Mouse (Mus musculus) liver, embryonic 16.5 days (tissue): ENCODE measurements around the gene Atp5g2. TPM values are rescaled to one million over a fixed set of nuclear protein-coding genes. Genes with fewer than 3 reads are reported as not detected.

ENCODE experiments used
- ATAC-seq: fragments of 200-750 bp; cut with Nextera tagmentation; 2 replicates; pipeline ENCODE4 v1.8.0; 2017; ENCODE audit warnings: low read depth, mild to moderate bottlenecking, moderate number of reproducible peaks, moderate library complexity
- H3K27ac ChIP-seq: fragments of 300-500 bp; sonication (generic); 2 replicates; pipeline ENCODE4 v1.5.1; 2014; ENCODE audit warnings: mild to moderate bottlenecking, low read length
- H3K27me3 ChIP-seq: fragments of 300-500 bp; sonication (generic); 2 replicates; pipeline ENCODE4 v1.6.1; 2014; ENCODE audit warnings: low read depth, low read length, mixed read lengths; ENCODE audit not compliant: control insufficient read depth, insufficient read depth
- H3K36me3 ChIP-seq: fragments of 300-500 bp; sonication (generic); 2 replicates; pipeline ENCODE4 v1.6.1; 2014; ENCODE audit warnings: mild to moderate bottlenecking; ENCODE audit not compliant: control insufficient read depth, insufficient read depth
- H3K4me1 ChIP-seq: fragments of 300-500 bp; sonication (generic); 2 replicates; pipeline ENCODE4 v1.6.1; 2014; ENCODE audit warnings: low read depth, low read length, mixed read lengths; ENCODE audit not compliant: control insufficient read depth
- H3K4me2 ChIP-seq: fragments of 300-500 bp; sonication (generic); 2 replicates; pipeline ENCODE4 v1.6.1; 2014; ENCODE audit warnings: low read depth, low read length, mixed read lengths
- H3K4me3 ChIP-seq: fragments of 300-500 bp; sonication (generic); 2 replicates; pipeline ENCODE4 v1.5.1; 2014; ENCODE audit warnings: low read depth, mild to moderate bottlenecking, low read length
- H3K9ac ChIP-seq: fragments of 300-500 bp; sonication (generic); 2 replicates; pipeline ENCODE4 v1.6.1; 2014; ENCODE audit warnings: low read depth, low read length
- H3K9me3 ChIP-seq: fragments of 300-500 bp; sonication (generic); replicated peaks from 2 replicates; pipeline ENCODE4 v1.6.1; 2016; ENCODE audit warnings: low read length; ENCODE audit not compliant: control insufficient read depth
- WGBS: fragments of 180-500 bp; shearing (Covaris S2); extraction: QIAGEN DNeasy Blood & Tissue Kit; methylation state at CpG from one replicate; pipeline ENCODE4 v1.1.7; 2014; ENCODE audit not compliant: insufficient replicate concordance; 5-methylcytosine and 5-hydroxymethylcytosine counted together
- polyA plus RNA-seq: library from polyadenylated mRNA; unstranded; fragments of >200 nt; fragmentation: Nextera tagmentation; extraction: Ambion mirVana; gene quantifications from 2 replicates; pipeline ENCODE4 v1.2.1, GENCODE M21; 2015

Atp5g2 gene
- 25.6 and 26.0 TPM in 2 replicates for polyA plus RNA-seq

DNA sequence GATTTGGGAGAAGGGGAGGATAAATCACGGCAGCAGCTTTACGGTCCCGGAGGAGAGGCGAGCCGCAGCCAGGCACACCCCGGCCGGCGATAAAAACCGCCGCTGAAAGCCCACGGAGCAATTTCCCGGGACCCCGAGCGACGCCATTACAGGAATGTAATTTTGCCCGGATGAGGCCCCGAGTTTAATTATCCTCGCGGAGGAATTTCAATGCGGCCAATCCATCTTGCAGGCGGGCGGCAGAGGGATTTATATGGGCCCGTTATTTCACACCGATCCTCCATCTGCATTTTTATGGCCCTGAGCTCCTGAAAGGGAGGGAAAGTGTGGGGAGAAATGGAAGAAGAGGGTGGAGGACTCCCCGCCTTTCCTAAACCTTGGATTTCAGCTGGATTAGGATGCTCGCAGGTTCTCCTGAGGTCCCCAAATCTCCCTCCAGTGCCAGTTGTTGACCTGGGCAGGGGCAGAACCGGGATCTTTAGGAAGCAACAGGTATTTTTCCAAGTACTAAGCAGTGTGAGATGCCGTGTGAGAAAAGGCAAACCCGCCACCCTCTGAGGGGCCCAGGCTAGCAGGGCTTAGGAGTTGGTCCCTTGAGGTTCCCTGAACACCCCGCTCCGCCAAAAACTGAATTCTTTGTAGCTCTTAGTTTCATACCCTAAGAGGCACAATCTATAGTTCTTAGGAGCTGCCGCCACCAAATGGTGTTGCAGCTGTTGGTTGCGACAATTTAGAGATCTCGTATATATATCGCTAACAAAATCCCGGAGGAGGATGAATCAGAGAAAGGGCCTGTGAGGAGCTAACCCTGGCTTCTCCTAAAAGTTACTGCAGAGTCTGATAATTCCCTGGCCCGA lies at the start of gene Atp5g2:
Gene Atp5g2 (minus strand): TSS at position 138 of the 857 bp plus-strand sequence.
- WGBS, result 11% methylated on average over 37 of the region's 37 CpGs
- Histone ChIP-seq H3K4me3 (peak within 1 kb of the TSS; percentile 90), H3K9me3 (no peaks in the 10 kb centered on the region), H3K36me3 (peaks cover under 1% of the 10 kb centered on the region; the same call in 1 of the 2 replicates), H3K27me3 (peaks cover 31% of the 10 kb centered on the region), H3K9ac (peak within 1 kb of the TSS; percentile 59), H3K4me1 (peaks cover 13% of the 10 kb centered on the region), H3K27ac (peak within 1 kb of the TSS; percentile 79), H3K4me2 (peak within 1 kb of the TSS; percentile 84)
- no peak for ATAC-seq

DNA sequence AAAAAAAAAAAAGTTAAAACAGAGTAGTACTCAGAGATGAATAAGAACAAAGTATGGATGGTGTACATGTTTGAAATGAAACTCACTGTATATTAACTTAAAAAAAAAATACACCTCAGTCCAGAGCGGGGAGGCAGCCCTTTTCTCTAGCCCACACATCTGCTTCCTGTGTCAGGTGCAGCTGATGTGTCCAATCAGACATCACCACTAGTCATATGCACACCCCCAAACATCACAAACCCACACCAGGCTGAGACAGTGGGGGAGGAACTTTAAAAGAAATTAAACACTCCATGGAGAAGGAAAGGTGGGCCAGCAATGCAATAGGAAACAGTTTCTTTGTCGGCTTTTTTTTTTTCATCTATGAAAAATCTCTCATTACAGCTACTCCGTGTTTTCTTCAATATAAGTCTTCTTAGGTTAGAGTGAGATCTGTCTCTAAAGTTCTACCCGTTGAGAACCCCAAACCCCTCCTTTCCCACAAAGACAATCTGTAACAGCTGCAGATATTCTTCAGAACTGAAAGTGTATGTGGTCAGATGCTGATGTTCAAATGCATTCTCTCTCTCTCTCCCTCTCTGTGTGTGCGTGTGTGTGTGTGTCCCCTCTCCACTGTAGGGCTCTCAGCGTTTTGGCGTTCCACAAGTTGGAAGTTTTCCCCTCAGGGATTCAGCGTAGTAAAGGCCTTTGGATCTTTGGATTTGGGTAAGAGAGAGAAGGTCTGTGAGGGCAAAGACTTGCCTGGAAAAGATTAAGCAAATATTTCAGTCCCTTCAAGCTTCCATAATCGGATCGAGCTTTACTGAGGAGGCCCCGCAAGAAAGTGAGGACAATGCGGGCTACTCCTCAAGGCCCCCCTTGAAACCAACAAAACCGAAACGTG lies 49.1 kb upstream of the Atp5g2 start:
- H3K27me3 ChIP-seq, result no peaks in the 10 kb centered on the region
- WGBS, result 12% methylated on average over 14 of the region's 14 CpGs
- peak overlapping the region; percentile 57; the same call in 1 of the 2 replicates for H3K27ac ChIP-seq
- peaks cover 12% of the 10 kb centered on the region for H3K4me1 ChIP-seq
- H3K4me3 ChIP-seq, result peak overlapping the region; percentile 85
- H3K9ac ChIP-seq, result peak overlapping the region; percentile 82
- H3K9me3 ChIP-seq, result no peaks in the 10 kb centered on the region
- peak overlapping the region; percentile 81 for H3K4me2 ChIP-seq
- no peaks in the 10 kb centered on the region for H3K36me3 ChIP-seq
- ATAC-seq, result no peak

DNA sequence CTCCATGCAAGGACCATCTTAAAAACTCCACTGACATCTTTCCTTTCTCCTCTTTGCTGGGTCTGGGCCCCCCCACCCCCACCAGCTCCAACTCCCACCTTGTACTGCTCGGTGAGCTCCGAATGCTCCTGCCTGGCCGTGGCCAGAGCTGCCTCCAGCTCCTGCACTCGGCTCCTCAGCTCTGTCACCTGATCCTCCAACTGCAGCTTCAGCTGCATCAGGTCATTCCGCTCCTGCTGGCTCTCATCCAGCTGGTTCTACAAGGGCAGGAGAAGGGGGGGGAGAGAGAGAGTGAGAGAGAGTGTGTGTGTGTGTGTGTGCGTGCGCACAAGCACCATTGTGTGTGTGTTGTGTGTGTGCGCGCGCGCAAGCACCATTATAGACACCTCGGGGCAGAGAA lies 44.0 kb upstream of the Atp5g2 start:
- H3K9me3 ChIP-seq, result no peaks in the 10 kb centered on the region
- no peaks in the 10 kb centered on the region for H3K27me3 ChIP-seq
- no peak for ATAC-seq
- 73% methylated on average over 12 of the region's 12 CpGs for WGBS
- no peak overlapping the region for H3K9ac ChIP-seq
- no peak overlapping the region for H3K4me3 ChIP-seq
- no peak overlapping the region for H3K27ac ChIP-seq
- H3K36me3 ChIP-seq, result no peaks in the 10 kb centered on the region
- H3K4me2 ChIP-seq, result no peak overlapping the region
- H3K4me1 ChIP-seq, result peaks cover 2% of the 10 kb centered on the region

DNA sequence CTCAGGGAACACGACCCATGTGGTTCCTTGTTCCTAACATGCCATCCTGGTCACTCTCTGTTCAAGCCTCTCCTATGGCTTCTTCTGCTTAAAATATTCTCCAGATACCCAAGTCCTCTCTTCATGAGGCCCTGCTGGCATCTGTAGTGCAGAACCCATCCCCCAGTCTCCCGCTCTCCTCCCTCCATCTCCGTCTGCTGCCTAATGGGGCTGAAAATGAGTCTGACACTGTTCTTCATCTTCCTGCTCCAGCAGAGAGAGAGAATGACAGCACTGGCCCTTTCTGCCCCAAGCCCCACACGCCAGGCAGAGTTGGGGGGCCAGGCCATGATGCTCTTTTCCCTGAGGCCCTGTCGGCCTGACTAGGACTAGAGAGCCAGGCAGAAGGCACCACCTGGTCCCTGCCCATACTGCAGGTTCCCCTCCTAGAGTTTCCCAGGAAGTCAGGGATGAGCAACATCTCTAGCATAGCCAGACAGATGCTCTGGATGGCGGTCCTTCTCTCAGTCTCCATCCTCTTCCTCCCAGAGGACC lies 35.7 kb upstream of the Atp5g2 start:
- H3K9me3 ChIP-seq, result no peaks in the 10 kb centered on the region
- no peaks in the 10 kb centered on the region for H3K4me1 ChIP-seq
- no peak overlapping the region for H3K4me2 ChIP-seq
- no peaks in the 10 kb centered on the region for H3K36me3 ChIP-seq
- 65% methylated on average over 6 of the region's 6 CpGs for WGBS
- no peak for ATAC-seq
- no peaks in the 10 kb centered on the region for H3K27me3 ChIP-seq
- no peak overlapping the region for H3K9ac ChIP-seq
- H3K27ac ChIP-seq, result no peak overlapping the region
- H3K4me3 ChIP-seq, result no peak overlapping the region

DNA sequence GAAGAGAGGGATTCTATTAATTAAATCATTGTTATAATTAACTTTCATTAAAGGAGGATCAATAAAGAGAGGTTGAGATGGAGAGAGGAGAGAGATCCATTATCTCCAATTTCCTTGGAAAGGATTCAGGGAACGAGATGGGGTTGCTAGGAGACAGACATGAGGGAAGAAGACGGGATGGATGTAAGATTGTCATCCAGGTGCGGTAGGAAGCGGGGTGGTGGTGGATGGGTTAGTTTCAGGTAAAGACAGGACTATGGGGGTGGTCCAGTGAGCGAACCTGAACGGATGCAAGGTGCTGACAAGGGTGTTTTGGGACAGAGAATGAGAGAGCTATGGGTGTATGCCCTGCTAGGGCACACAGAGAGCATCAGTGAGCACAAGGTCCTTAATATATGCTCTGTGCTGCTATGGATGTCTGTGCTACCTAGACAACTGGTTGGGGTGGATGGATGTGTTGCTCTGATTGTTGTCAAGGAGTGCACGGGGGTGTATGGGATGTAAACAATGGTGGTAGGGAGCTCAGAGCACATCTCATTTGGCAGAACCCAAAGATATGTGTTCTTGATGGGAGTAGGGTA lies 33.9 kb upstream of the Atp5g2 start:
- H3K4me2 ChIP-seq, result no peak overlapping the region
- H3K9me3 ChIP-seq, result no peaks in the 10 kb centered on the region
- no peaks in the 10 kb centered on the region for H3K27me3 ChIP-seq
- no peaks in the 10 kb centered on the region for H3K4me1 ChIP-seq
- H3K27ac ChIP-seq, result no peak overlapping the region
- H3K36me3 ChIP-seq, result no peaks in the 10 kb centered on the region
- H3K9ac ChIP-seq, result no peak overlapping the region
- no peak overlapping the region for H3K4me3 ChIP-seq
- no peak for ATAC-seq
- 66% methylated on average over 7 of the region's 7 CpGs for WGBS

DNA sequence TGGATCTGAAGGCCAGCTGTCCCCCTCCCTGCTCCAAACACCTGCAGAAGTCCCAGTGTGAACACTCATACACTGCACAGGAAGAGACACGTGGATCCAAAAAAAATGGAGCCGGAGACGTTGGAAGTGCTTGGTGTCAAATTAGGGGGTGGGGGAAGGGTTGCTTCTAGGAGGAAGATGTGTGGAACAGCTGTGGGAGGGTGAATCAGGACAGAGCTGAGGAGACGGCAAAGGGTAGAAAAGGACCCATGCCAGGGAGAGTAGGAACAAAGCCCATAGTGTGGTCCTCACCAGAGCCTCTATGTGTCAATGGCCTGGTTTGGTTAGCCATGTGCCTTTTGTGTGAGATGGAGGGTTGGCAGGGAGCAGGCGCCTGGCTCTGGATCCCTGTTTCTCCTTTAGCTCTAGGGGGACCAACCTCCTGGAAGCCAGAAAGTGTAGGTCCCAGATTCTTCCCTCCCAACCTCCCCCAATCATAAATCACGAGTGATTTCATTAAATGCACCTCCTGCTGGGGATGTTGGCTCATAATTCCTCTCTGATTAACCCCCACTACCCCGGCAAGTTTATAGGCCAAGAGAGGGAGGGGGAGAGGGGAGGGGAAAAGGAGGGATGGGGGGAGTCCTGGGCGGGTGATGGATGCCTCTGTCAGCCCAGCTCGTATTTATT lies 33.2 kb upstream of the Atp5g2 start:
- Histone ChIP-seq H3K4me2 (no peak overlapping the region), H3K27ac (no peak overlapping the region), H3K9me3 (no peaks in the 10 kb centered on the region), H3K36me3 (no peaks in the 10 kb centered on the region), H3K27me3 (no peaks in the 10 kb centered on the region), H3K9ac (no peak overlapping the region), H3K4me3 (no peak overlapping the region), H3K4me1 (no peaks in the 10 kb centered on the region)
- no peak for ATAC-seq
- 52% methylated on average over 9 of the region's 9 CpGs for WGBS

DNA sequence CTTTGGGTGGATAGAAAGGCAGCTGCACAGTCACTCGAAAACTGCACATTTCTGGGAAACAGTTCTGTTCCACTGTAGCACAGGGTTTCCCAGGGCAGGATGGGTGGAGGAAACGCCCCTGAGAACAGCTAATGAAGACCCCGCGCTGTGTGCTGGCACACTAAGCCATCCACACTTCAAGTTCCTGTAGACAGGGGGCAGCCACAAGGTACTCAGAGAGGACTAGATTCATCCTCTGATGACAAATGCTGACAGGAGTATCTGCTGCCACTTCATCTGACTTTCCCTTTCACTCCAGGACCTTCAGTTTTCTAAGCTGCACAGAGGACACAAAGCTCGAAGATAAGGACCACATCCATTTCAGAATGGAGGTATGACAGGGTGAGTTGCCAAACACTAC lies 32.7 kb upstream of the Atp5g2 start:
- WGBS, result 46% methylated on average over 5 of the region's 5 CpGs
- H3K27me3 ChIP-seq, result no peaks in the 10 kb centered on the region; the same call in 1 of the 2 replicates
- no peak for ATAC-seq
- no peaks in the 10 kb centered on the region for H3K36me3 ChIP-seq
- no peak overlapping the region for H3K9ac ChIP-seq
- H3K27ac ChIP-seq, result no peak overlapping the region
- H3K4me2 ChIP-seq, result no peak overlapping the region
- no peaks in the 10 kb centered on the region for H3K4me1 ChIP-seq
- H3K9me3 ChIP-seq, result no peaks in the 10 kb centered on the region
- no peak overlapping the region for H3K4me3 ChIP-seq

DNA sequence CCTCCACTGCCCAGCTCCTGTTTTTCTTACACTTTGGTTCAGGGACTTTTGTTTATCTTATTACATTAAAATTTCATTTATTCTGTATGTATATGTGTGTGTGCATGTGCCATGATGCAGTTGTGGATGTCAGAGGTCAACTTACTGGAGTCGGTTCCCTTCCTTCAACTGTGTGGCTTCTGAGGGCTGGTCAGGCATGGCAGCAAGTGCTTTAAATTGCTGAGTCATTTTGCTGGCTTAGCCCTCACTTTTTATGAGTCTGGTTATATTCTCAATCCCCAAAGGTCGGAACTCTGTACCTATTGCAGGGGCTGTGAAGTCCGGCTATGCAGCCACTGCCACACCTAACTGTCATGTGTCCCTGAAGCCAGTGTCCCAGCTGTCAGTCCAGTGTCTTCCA lies 30.8 kb upstream of the Atp5g2 start:
- no peak overlapping the region for H3K9ac ChIP-seq
- WGBS, result 43% methylated on average over 3 of the region's 3 CpGs
- H3K27ac ChIP-seq, result no peak overlapping the region
- H3K4me3 ChIP-seq, result no peak overlapping the region
- H3K36me3 ChIP-seq, result no peaks in the 10 kb centered on the region
- H3K4me1 ChIP-seq, result no peaks in the 10 kb centered on the region
- H3K27me3 ChIP-seq, result peaks cover 6% of the 10 kb centered on the region
- ATAC-seq, result no peak
- no peaks in the 10 kb centered on the region for H3K9me3 ChIP-seq
- no peak overlapping the region for H3K4me2 ChIP-seq
